Comparison of ENCODE assay signal across 8 mouse cellular contexts in the genomic region with DNA sequence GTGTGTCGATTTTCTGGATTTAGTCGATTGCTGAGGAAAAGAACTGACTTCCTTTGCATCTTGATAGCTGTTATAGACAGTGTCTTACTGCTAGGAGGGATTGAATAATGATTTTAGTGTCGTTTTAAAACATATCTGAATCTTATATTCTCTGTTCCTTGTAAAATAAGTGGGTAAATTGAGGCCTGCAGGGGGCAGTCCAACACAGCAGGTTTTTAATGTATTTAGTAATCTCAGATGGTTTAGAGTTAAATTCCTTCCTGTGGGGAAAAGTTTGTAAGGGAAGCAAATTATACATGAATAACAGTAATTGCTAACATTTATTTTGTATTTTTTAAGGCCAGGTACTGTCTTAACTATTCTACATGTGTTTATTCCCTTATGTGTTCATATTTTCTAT.
DNase-seq lines count a peak whose midpoint lies in the region; ATAC-seq and TF ChIP-seq lines count a peak whose summit lies in the region.

No protein-coding gene starts in this region.

- H3K9me3 ChIP-seq in forebrain, embryonic 16.5 days (ENCODE audit: control insufficient read depth, low read length), result no peaks in the 10 kb centered on the region
- no peaks in the 10 kb centered on the region for H3K9me3 ChIP-seq in forebrain, embryonic 10.5 days
- no peaks in the 10 kb centered on the region for H3K9me3 ChIP-seq in midbrain, embryonic 14.5 days (ENCODE audit: control insufficient read depth, low read length)
- no peaks in the 10 kb centered on the region for H3K9me3 ChIP-seq in midbrain, embryonic 10.5 days (replicated peaks)
- no peaks in the 10 kb centered on the region for H3K9me3 ChIP-seq in kidney, postnatal 0 days (replicated peaks; ENCODE audit: low read length)

- DNase-seq in forebrain, embryonic 10.5 days (ENCODE audit: extremely low spot score, low spot score), result no peak
- DNase-seq in midbrain, embryonic 14.5 days, result peak; percentile 82
- no peak for DNase-seq in midbrain, embryonic 10.5 days (ENCODE audit: low spot score)
- DNase-seq in adrenal gland, postnatal 25 days, result peak; percentile 24
- peak; percentile 74 for DNase-seq in kidney, postnatal 0 days (ENCODE audit: low spot score)
- DNase-seq in lung, postnatal 25 days (ENCODE audit: low spot score), result peak; percentile 30
- no peak for DNase-seq in yolk sac, embryonic 10.5 days (ENCODE audit: low spot score)

- no peak overlapping the region for H3K9ac ChIP-seq in forebrain, embryonic 16.5 days (replicated peaks; ENCODE audit: low read depth, low read length)
- no peak overlapping the region for H3K9ac ChIP-seq in midbrain, embryonic 14.5 days (replicated peaks; ENCODE audit: low read length)
- H3K9ac ChIP-seq in kidney, postnatal 0 days (ENCODE audit: low read depth, low read length), result no peak overlapping the region

- 0 out of 2 replicates have a peak, but pooled peaks have one; percentile 43 for ATAC-seq in forebrain, embryonic 16.5 days
- ATAC-seq in midbrain, embryonic 14.5 days (ENCODE audit: low FRiP score, low TSS enrichment), result no peak
- no peak for ATAC-seq in kidney, postnatal 0 days (replicated peaks; ENCODE audit: low FRiP score, low read depth)

- H3K27ac ChIP-seq in forebrain, embryonic 16.5 days (ENCODE audit: low read length), result no peak overlapping the region
- H3K27ac ChIP-seq in forebrain, embryonic 10.5 days, result no peak overlapping the region
- H3K27ac ChIP-seq in midbrain, embryonic 14.5 days (replicated peaks; ENCODE audit: low read depth, low read length), result no peak overlapping the region
- no peak overlapping the region for H3K27ac ChIP-seq in midbrain, embryonic 10.5 days (replicated peaks)
- H3K27ac ChIP-seq in kidney, postnatal 0 days, result no peak overlapping the region

- WGBS in forebrain, embryonic 16.5 days, result 80% methylated on average over 3 of the region's 3 CpGs
- 68% methylated on average over 3 of the region's 3 CpGs for WGBS in forebrain, embryonic 10.5 days
- 68% methylated on average over 3 of the region's 3 CpGs for WGBS in midbrain, embryonic 14.5 days
- WGBS in midbrain, embryonic 10.5 days, result 71% methylated on average over 3 of the region's 3 CpGs
- 62% methylated on average over 3 of the region's 3 CpGs for WGBS in kidney, postnatal 0 days

- H3K27me3 ChIP-seq in forebrain, embryonic 16.5 days (replicated peaks; ENCODE audit: control insufficient read depth, insufficient read depth, low read length), result no peaks in the 10 kb centered on the region
- H3K27me3 ChIP-seq in forebrain, embryonic 10.5 days (ENCODE audit: poor library complexity, severe bottlenecking), result no peaks in the 10 kb centered on the region
- H3K27me3 ChIP-seq in midbrain, embryonic 14.5 days (ENCODE audit: control insufficient read depth, insufficient read depth, low read length), result no peaks in the 10 kb centered on the region
- H3K27me3 ChIP-seq in midbrain, embryonic 10.5 days (ENCODE audit: low read depth, poor library complexity, severe bottlenecking), result no peaks in the 10 kb centered on the region
- no peaks in the 10 kb centered on the region for H3K27me3 ChIP-seq in kidney, postnatal 0 days (ENCODE audit: insufficient read depth, low read length)

- no peak overlapping the region for H3K4me3 ChIP-seq in forebrain, embryonic 16.5 days (replicated peaks; ENCODE audit: low read length)
- no peak overlapping the region for H3K4me3 ChIP-seq in forebrain, embryonic 10.5 days
- H3K4me3 ChIP-seq in midbrain, embryonic 14.5 days (replicated peaks; ENCODE audit: low read depth, low read length), result no peak overlapping the region
- no peak overlapping the region for H3K4me3 ChIP-seq in midbrain, embryonic 10.5 days
- no peak overlapping the region for H3K4me3 ChIP-seq in kidney, postnatal 0 days (replicated peaks; ENCODE audit: low read depth, low read length)

- no peaks in the 10 kb centered on the region for H3K36me3 ChIP-seq in forebrain, embryonic 16.5 days (ENCODE audit: control insufficient read depth, insufficient read depth)
- no peaks in the 10 kb centered on the region for H3K36me3 ChIP-seq in forebrain, embryonic 10.5 days (replicated peaks)
- no peaks in the 10 kb centered on the region for H3K36me3 ChIP-seq in midbrain, embryonic 14.5 days (ENCODE audit: control insufficient read depth, insufficient read depth, low read length)
- H3K36me3 ChIP-seq in midbrain, embryonic 10.5 days, result no peaks in the 10 kb centered on the region
- peaks cover 4% of the 10 kb centered on the region; the same call in 1 of the 2 replicates for H3K36me3 ChIP-seq in kidney, postnatal 0 days (ENCODE audit: insufficient read depth, low read length)

- peak; percentile 77 for TF ChIP-seq CTCF in kidney, postnatal 0 days (IDR thresholded peaks at IDR 0.05; ENCODE audit: low read depth)

- no peaks in the 10 kb centered on the region for H3K4me1 ChIP-seq in forebrain, embryonic 16.5 days (replicated peaks; ENCODE audit: control insufficient read depth, insufficient read depth, low read length)
- H3K4me1 ChIP-seq in forebrain, embryonic 10.5 days, result peaks cover 6% of the 10 kb centered on the region
- no peaks in the 10 kb centered on the region for H3K4me1 ChIP-seq in midbrain, embryonic 14.5 days (ENCODE audit: control insufficient read depth, insufficient read depth, low read length)
- H3K4me1 ChIP-seq in midbrain, embryonic 10.5 days, result peaks cover 6% of the 10 kb centered on the region
- 0 out of 2 replicates have a peak, but pooled peaks cover 5% of the 10 kb centered on the region for H3K4me1 ChIP-seq in kidney, postnatal 0 days (replicated peaks; ENCODE audit: insufficient read depth, low read length)

- H3K4me2 ChIP-seq in forebrain, embryonic 16.5 days (ENCODE audit: low read length), result no peak overlapping the region
- H3K4me2 ChIP-seq in midbrain, embryonic 14.5 days (ENCODE audit: low read length), result no peak overlapping the region
- no peak overlapping the region for H3K4me2 ChIP-seq in kidney, postnatal 0 days (ENCODE audit: low read length)

Comparison
In these comparisons a context has a peak if more than half of its experiments do, and no peak if none do; other contexts are left out.
1. DNase-seq: peak in midbrain, embryonic 14.5 days (single experiment), adrenal gland, postnatal 25 days (single experiment), kidney, postnatal 0 days (single experiment) and lung, postnatal 25 days (single experiment); none in forebrain, embryonic 10.5 days (single experiment), midbrain, embryonic 10.5 days (single experiment) and yolk sac, embryonic 10.5 days (single experiment).